Mouse (Mus musculus): Measurements from ENCODE around the gene Syne3. TPM values are rescaled to one million over a fixed set of nuclear protein-coding genes. Genes with fewer than 3 reads are reported as not detected.

Syne3 gene
- total RNA-seq, 2 experiments from 2014 or later = 10.1 to 21.1 TPM

GRCm38 (mm10) chr12:104933800-104934199 lies 75.8 kb downstream of the Syne3 start:
- ATAC-seq (replicated peaks; ENCODE audit: poor library complexity) = no peak

- ATAC-seq (replicated peaks; ENCODE audit: poor library complexity) = peak; percentile 63
Measured at GRCm38 (mm10) chr12:104933217-104933616, 76.4 kb downstream of the Syne3 start.

- ATAC-seq (replicated peaks; ENCODE audit: poor library complexity) = no peak
Measured at GRCm38 (mm10) chr12:104925765-104926164, 83.8 kb downstream of the Syne3 start.

- ATAC-seq (replicated peaks; ENCODE audit: poor library complexity) = no peak
Measured at GRCm38 (mm10) chr12:104925035-104925434, 84.6 kb downstream of the Syne3 start.

GRCm38 (mm10) chr12:104924546-104924945 lies 85.1 kb downstream of the Syne3 start:
- ATAC-seq (replicated peaks; ENCODE audit: poor library complexity) = peak; percentile 19; the same call in 1 of the 2 replicates

GRCm38 (mm10) chr12:104923948-104924388 lies 85.6 kb downstream of the Syne3 start:
- peak; percentile 50 for ATAC-seq (replicated peaks; ENCODE audit: poor library complexity)

GRCm38 (mm10) chr12:104922647-104923046 lies 87.0 kb downstream of the Syne3 start:
- no peak for ATAC-seq (replicated peaks; ENCODE audit: poor library complexity)

GRCm38 (mm10) chr12:104921071-104921470 lies 88.5 kb downstream of the Syne3 start:
- no peak for ATAC-seq (replicated peaks; ENCODE audit: poor library complexity)

- no peak for ATAC-seq (replicated peaks; ENCODE audit: poor library complexity)
Measured at GRCm38 (mm10) chr12:104919247-104919646, 90.4 kb downstream of the Syne3 start.

GRCm38 (mm10) chr12:104917927-104918326 lies 91.7 kb downstream of the Syne3 start:
- no peak for ATAC-seq (replicated peaks; ENCODE audit: poor library complexity)

GRCm38 (mm10) chr12:104917297-104917696 lies 92.3 kb downstream of the Syne3 start:
- ATAC-seq (replicated peaks; ENCODE audit: poor library complexity) = no peak

- ATAC-seq (replicated peaks; ENCODE audit: poor library complexity) = no peak
Measured at GRCm38 (mm10) chr12:104916776-104917175, 92.8 kb downstream of the Syne3 start.

- no peak for ATAC-seq (replicated peaks; ENCODE audit: poor library complexity)
Measured at GRCm38 (mm10) chr12:104915681-104916080, 93.9 kb downstream of the Syne3 start.

- ATAC-seq (replicated peaks; ENCODE audit: poor library complexity) = no peak
Measured at GRCm38 (mm10) chr12:104912990-104913389, 96.6 kb downstream of the Syne3 start.

- no peak for ATAC-seq (replicated peaks; ENCODE audit: poor library complexity)
Measured at GRCm38 (mm10) chr12:104912281-104912933, 97.2 kb downstream of the Syne3 start.

- ATAC-seq (replicated peaks; ENCODE audit: poor library complexity) = no peak
Measured at GRCm38 (mm10) chr12:104909750-104910149, 99.9 kb downstream of the Syne3 start.

GRCm38 (mm10) chr12:104908986-104909385 lies 100.6 kb downstream of the Syne3 start:
- ATAC-seq (replicated peaks; ENCODE audit: poor library complexity) = no peak

- ATAC-seq (replicated peaks; ENCODE audit: poor library complexity) = peak; percentile 70
Measured at GRCm38 (mm10) chr12:104908024-104908781, 101.4 kb downstream of the Syne3 start.

GRCm38 (mm10) chr12:104907133-104907532 lies 102.5 kb downstream of the Syne3 start:
- ATAC-seq (replicated peaks; ENCODE audit: poor library complexity) = peak; percentile 43; the same call in 1 of the 2 replicates

- ATAC-seq (replicated peaks; ENCODE audit: poor library complexity) = no peak
Measured at GRCm38 (mm10) chr12:104904138-104904537, 105.5 kb downstream of the Syne3 start.

- ATAC-seq (replicated peaks; ENCODE audit: poor library complexity) = no peak
Measured at GRCm38 (mm10) chr12:104902392-104903053, 107.1 kb downstream of the Syne3 start.

GRCm38 (mm10) chr12:104901320-104901719 lies 108.3 kb downstream of the Syne3 start:
- no peak for ATAC-seq (replicated peaks; ENCODE audit: poor library complexity)
